In genomic region chr9:115933243-115933964, GRCm38 (mm10) we compare ENCODE assay signal across 17 mouse cellular contexts. TPM values are rescaled to one million over a fixed set of nuclear protein-coding genes. Genes with fewer than 3 reads are reported as not detected.
DNase-seq lines count a peak whose midpoint lies in the region; ATAC-seq and TF ChIP-seq lines count a peak whose summit lies in the region.
"Had no signal": no experiment of that assay in that cellular context is flagged by ENCODE, and none has a peak within 500 bp of the region (broad histone marks: within the 10 kb centered on the region; RNA-seq: fewer than 3 reads in every experiment).

No protein-coding gene starts in this region.

- peaks cover 2% of the 10 kb centered on the region; the same call in 1 of the 2 replicates for H3K27me3 ChIP-seq in hindbrain, embryonic 13.5 days
- no peaks in the 10 kb centered on the region for H3K27me3 ChIP-seq in hindbrain, embryonic 11.5 days (ENCODE audit: control insufficient read depth, insufficient read depth, low read length)
- H3K27me3 ChIP-seq in limb, embryonic 15.5 days = no peaks in the 10 kb centered on the region
- H3K27me3 ChIP-seq: liver, embryonic 13.5 days; midbrain, embryonic 12.5 days had no signal

- no peak overlapping the region for H3K4me2 ChIP-seq in hindbrain, embryonic 13.5 days
- H3K4me2 ChIP-seq in hindbrain, embryonic 11.5 days (replicated peaks; ENCODE audit: low read depth, low read length) = no peak overlapping the region
- H3K4me2 ChIP-seq in limb, embryonic 15.5 days = no peak overlapping the region
- H3K4me2 ChIP-seq: liver, embryonic 13.5 days; midbrain, embryonic 12.5 days had no signal

- no peaks in the 10 kb centered on the region for H3K36me3 ChIP-seq in hindbrain, embryonic 13.5 days
- H3K36me3 ChIP-seq in hindbrain, embryonic 11.5 days (ENCODE audit: control insufficient read depth, insufficient read depth, low read length) = no peaks in the 10 kb centered on the region
- no peaks in the 10 kb centered on the region for H3K36me3 ChIP-seq in limb, embryonic 15.5 days
- H3K36me3 ChIP-seq: G1E; heart, embryonic 10.5 days; liver, embryonic 13.5 days; midbrain, embryonic 12.5 days had no signal

- no peak for TF ChIP-seq POLR2A in brain, embryonic 14.5 days (IDR thresholded peaks at IDR 0.05; ENCODE audit: borderline replicate concordance, extremely low read depth, insufficient read depth, insufficient read length, poor library complexity, severe bottlenecking)

- TF ChIP-seq CTCF in brain, embryonic 14.5 days (IDR thresholded peaks at IDR 0.05; ENCODE audit: borderline replicate concordance, extremely low read depth, insufficient read depth, insufficient read length) = no peak

- 0 out of 2 replicates have a peak, but pooled peaks cover 3% of the 10 kb centered on the region for H3K9me3 ChIP-seq in hindbrain, embryonic 13.5 days
- H3K9me3 ChIP-seq in hindbrain, embryonic 11.5 days (ENCODE audit: control insufficient read depth, low read length) = no peaks in the 10 kb centered on the region
- no peaks in the 10 kb centered on the region for H3K9me3 ChIP-seq in limb, embryonic 15.5 days
- H3K9me3 ChIP-seq: heart, embryonic 10.5 days; liver, embryonic 13.5 days had no signal

- H3K9ac ChIP-seq in hindbrain, embryonic 13.5 days = no peak overlapping the region
- H3K9ac ChIP-seq in hindbrain, embryonic 11.5 days (ENCODE audit: low read depth, low read length) = no peak overlapping the region
- no peak overlapping the region for H3K9ac ChIP-seq in limb, embryonic 15.5 days
- H3K9ac ChIP-seq: liver, embryonic 13.5 days; midbrain, embryonic 12.5 days had no signal

- peaks cover 12% of the 10 kb centered on the region for H3K4me1 ChIP-seq in hindbrain, embryonic 13.5 days (replicated peaks)
- no peaks in the 10 kb centered on the region for H3K4me1 ChIP-seq in hindbrain, embryonic 11.5 days (replicated peaks; ENCODE audit: control insufficient read depth, insufficient read depth, low read length)
- peaks cover 13% of the 10 kb centered on the region for H3K4me1 ChIP-seq in limb, embryonic 15.5 days
- H3K4me1 ChIP-seq: liver, embryonic 13.5 days; midbrain, embryonic 12.5 days had no signal

- WGBS in hindbrain, embryonic 13.5 days = 58% methylated on average over 7 of the region's 7 CpGs
- 82% methylated on average over 7 of the region's 7 CpGs for WGBS in hindbrain, embryonic 11.5 days
- WGBS in limb, embryonic 15.5 days = 25% methylated on average over 7 of the region's 7 CpGs

- peak overlapping the region; percentile 1; the same call in 1 of the 2 replicates for H3K27ac ChIP-seq in hindbrain, embryonic 13.5 days
- H3K27ac ChIP-seq in hindbrain, embryonic 11.5 days (ENCODE audit: low read depth, low read length) = no peak overlapping the region
- H3K27ac ChIP-seq in limb, embryonic 15.5 days = peak overlapping the region; percentile 23; the same call in 1 of the 2 replicates
- H3K27ac ChIP-seq: gastrocnemius, adult 2 months; liver, embryonic 13.5 days; midbrain, embryonic 12.5 days had no signal

- H3K4me3 ChIP-seq in hindbrain, embryonic 13.5 days = no peak overlapping the region
- H3K4me3 ChIP-seq in hindbrain, embryonic 11.5 days (ENCODE audit: low read depth, low read length) = no peak overlapping the region
- H3K4me3 ChIP-seq in limb, embryonic 15.5 days = no peak overlapping the region
- H3K4me3 ChIP-seq: gastrocnemius, adult 2 months; heart, embryonic 10.5 days; liver, embryonic 13.5 days; midbrain, embryonic 12.5 days had no signal

- no peak for DNase-seq in hindbrain, embryonic 11.5 days (ENCODE audit: low spot score)
- peak; percentile 34 for DNase-seq in adrenal gland, postnatal 10 days
- DNase-seq in brain, embryonic 14.5 days (ENCODE audit: low read depth) = peak; percentile 58
- no peak for DNase-seq in ovary, postnatal 36 days (ENCODE audit: low spot score)
- DNase-seq: cerebellum, adult 8-10 months; gastrocnemius, adult 2 months; kidney, adult 11 months; kidney, postnatal 36 days; liver, embryonic 13.5 days; lung, postnatal 10 days; right cerebral cortex, postnatal 14 days had no signal

- ATAC-seq in hindbrain, embryonic 13.5 days (ENCODE audit: low FRiP score) = no peak
- no peak for ATAC-seq in hindbrain, embryonic 11.5 days (ENCODE audit: low FRiP score)
- no peak for ATAC-seq in limb, embryonic 15.5 days (ENCODE audit: insufficient number of reproducible peaks, low FRiP score, low TSS enrichment, low read depth)
- ATAC-seq in megakaryocyte, adult 5-6 weeks (ENCODE audit: poor library complexity, severe bottlenecking) = no peak

RNA-seq across cellular contexts. Expression of gene Gadl1, which starts 24.1 kb away (rescaled TPM):
- polyA plus RNA-seq in hindbrain, embryonic 13.5 days (2015; fragmentation: Nextera tagmentation; extraction: Ambion mirVana) = 0.35 and 0.48 TPM in 2 replicates
- 0.31 and 0.50 TPM in 2 replicates for polyA plus RNA-seq in hindbrain, embryonic 11.5 days (2014; fragmentation: Nextera tagmentation; extraction: Ambion mirVana)
- 1 to 10 TPM in 1 of 2 experiments, under 1 TPM in 1; 0.63 to 1.4 TPM for total RNA-seq in adrenal gland, postnatal 10 days (2021)
- 0.04 and 0.05 TPM in 2 replicates for polyA plus RNA-seq in brain, embryonic 14.5 days (2012; rRNA removed)
- 1.0 and 1.7 TPM in 2 replicates for polyA plus RNA-seq in limb, embryonic 15.5 days (2015; fragmentation: Nextera tagmentation; extraction: Ambion mirVana)
- not detected in 2 replicates for total RNA-seq in megakaryocyte, adult 5-6 weeks (2015)
- total RNA-seq in megakaryocyte, adult 5-6 weeks (2017) = 0.24 TPM in 1 of 2 replicates, not detected in the other
- polyA plus RNA-seq: G1E had no signal

Comparison
In these comparisons a context has a peak if more than half of its experiments do, and no peak if none do; other contexts are left out.
1. DNase-seq: peak in adrenal gland, postnatal 10 days (single experiment) and brain, embryonic 14.5 days (single experiment); none in hindbrain, embryonic 11.5 days (single experiment) and ovary, postnatal 36 days (single experiment).